Mouse (Mus musculus) mesoderm, embryonic 11.5 days (tissue): ENCODE measurements around the gene Pacs2.

Experiments
- DNase-seq: peaks from one replicate; pipeline ENCODE4 v3.0.0-alpha.2; 2012; ENCODE audit warnings: low read depth, low spot score

The Pacs2 gene

GRCm38 (mm10) chr12:113013604-113014558 lies at the start of gene Pacs2:
Gene Pacs2, plus strand, starts transcription at chr12:113014508.
- peak; percentile 93 for DNase-seq

- no peak for DNase-seq
Observed at GRCm38 (mm10) chr12:112965783-112966182, 48.5 kb upstream of the Pacs2 start.

GRCm38 (mm10) chr12:112968943-112969342 lies 45.4 kb upstream of the Pacs2 start:
- DNase-seq, result no peak

- DNase-seq, result no peak
Observed at GRCm38 (mm10) chr12:112969616-112970015, 44.7 kb upstream of the Pacs2 start.

GRCm38 (mm10) chr12:112974736-112975135 lies 39.6 kb upstream of the Pacs2 start:
- no peak for DNase-seq

- peak; percentile 87 for DNase-seq
Observed at GRCm38 (mm10) chr12:112976371-112977073, 37.8 kb upstream of the Pacs2 start, which contains the start of gene Btbd6. Gene Btbd6, plus strand, starts transcription at chr12:112976482.

- no peak for DNase-seq
Observed at GRCm38 (mm10) chr12:112977156-112977555, 37.2 kb upstream of the Pacs2 start.

GRCm38 (mm10) chr12:112982031-112982430 lies 32.3 kb upstream of the Pacs2 start:
- DNase-seq, result no peak

- no peak for DNase-seq
Observed at GRCm38 (mm10) chr12:112985346-112985745, 29.0 kb upstream of the Pacs2 start.

GRCm38 (mm10) chr12:112987877-112988276 lies 26.4 kb upstream of the Pacs2 start:
- no peak for DNase-seq

- DNase-seq, result no peak
Observed at GRCm38 (mm10) chr12:112990706-112991405, 23.5 kb upstream of the Pacs2 start.

- no peak for DNase-seq
Observed at GRCm38 (mm10) chr12:112991444-112991843, 22.9 kb upstream of the Pacs2 start.

- no peak for DNase-seq
Observed at GRCm38 (mm10) chr12:112994153-112994552, 20.2 kb upstream of the Pacs2 start.

- DNase-seq, result no peak
Observed at GRCm38 (mm10) chr12:112999569-113000293, 14.6 kb upstream of the Pacs2 start.

GRCm38 (mm10) chr12:113000294-113001132 lies 13.8 kb upstream of the Pacs2 start, which contains the start of gene Brf1:
Gene Brf1, minus strand, starts transcription at chr12:113000704.
- peak; percentile 98 for DNase-seq

GRCm38 (mm10) chr12:113001133-113001474 lies 13.2 kb upstream of the Pacs2 start:
- DNase-seq, result no peak

GRCm38 (mm10) chr12:113002667-113003066 lies 11.6 kb upstream of the Pacs2 start:
- no peak for DNase-seq

- DNase-seq, result no peak
Observed at GRCm38 (mm10) chr12:113004011-113004410, 10.3 kb upstream of the Pacs2 start.

- DNase-seq, result no peak
Observed at GRCm38 (mm10) chr12:113004993-113005392, 9.3 kb upstream of the Pacs2 start.

- DNase-seq, result no peak
Observed at GRCm38 (mm10) chr12:113011702-113012360, 2.5 kb upstream of the Pacs2 start.
